Mouse (Mus musculus): ENCODE results near the gene Il1r1.

The Il1r1 gene

DNA sequence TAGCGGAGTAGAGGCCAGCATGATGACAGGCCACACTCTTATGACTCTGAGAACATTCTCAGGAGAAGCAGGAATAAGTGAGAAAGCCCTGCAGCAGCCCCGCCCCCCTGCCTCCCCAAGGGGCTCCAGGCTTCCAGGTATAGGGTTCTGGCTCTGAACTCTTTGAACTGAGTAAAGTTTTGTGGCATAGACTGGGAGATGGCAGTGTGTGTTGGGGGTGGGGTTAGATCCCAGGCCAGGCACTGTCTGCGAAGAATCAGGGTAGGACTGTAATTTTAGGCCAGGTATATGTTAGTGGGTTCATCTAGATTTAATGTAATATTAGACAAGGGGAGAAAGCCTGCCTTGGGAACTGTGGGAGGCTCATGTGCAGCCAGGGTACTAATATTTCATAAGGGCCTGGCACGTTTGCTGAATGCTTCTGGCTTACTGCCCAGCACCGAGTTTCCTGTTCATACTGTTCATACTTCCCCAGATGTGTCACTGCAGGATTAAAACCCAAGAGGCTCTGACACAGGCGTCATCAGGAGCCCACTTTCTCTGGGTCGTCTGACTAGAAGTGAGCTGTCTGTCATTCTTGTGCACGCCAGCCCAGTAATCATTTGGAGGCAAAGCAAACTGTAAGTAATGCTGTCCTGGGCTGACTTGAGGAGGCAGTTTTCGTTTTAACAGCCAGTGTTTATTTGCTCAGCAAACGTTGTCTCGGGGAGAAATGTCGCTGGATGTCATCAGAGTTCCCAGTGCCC is at the start of gene Il1r1:
Il1r1 (plus strand) TSS at position 542 of the 746 bp plus-strand sequence.
- DNase-seq (ENCODE audit: low spot score in 2 of 2): peak; percentile 89 to 91

DNA sequence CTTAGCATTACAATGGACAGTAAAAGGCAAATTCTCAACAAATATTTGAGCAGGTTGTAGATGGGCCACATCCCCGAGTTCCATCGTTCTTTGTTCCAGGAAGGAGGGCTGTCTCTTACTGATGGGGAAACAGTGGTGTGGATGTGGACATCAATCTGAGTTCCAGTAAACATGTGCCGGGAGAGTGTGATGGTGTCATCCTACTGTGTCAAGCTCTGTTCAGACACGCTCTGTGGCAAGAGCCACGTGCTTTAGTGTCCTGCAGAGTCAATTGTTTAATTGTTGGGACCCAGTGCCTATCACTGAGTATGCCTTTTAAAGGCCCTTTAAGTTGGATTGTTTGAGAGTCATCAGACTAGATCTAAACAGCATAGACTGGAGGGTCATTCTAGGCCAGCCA is 49.8 kb upstream of the Il1r1 start:
- DNase-seq (ENCODE audit: low spot score in 2 of 2): no peak

DNA sequence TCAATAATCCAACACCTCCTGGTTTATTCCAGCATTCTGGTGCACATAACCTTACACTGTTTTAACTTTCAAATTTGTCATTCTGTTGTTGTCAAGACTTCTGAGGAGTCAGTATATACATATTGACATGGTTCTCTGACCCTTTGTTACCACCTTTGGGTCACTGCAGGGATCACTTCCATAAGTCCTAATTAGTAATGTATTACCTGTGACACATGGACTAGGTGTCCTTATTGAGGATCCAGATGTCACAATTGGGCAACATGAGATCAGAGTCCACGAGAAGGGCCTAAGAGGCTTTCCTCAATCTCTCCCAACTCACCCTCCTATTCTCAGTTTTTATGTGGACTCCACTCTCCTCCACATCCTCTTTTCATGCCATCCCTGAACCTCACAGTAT is 49.1 kb upstream of the Il1r1 start:
- DNase-seq (ENCODE audit: low spot score in 2 of 2): no peak

DNA sequence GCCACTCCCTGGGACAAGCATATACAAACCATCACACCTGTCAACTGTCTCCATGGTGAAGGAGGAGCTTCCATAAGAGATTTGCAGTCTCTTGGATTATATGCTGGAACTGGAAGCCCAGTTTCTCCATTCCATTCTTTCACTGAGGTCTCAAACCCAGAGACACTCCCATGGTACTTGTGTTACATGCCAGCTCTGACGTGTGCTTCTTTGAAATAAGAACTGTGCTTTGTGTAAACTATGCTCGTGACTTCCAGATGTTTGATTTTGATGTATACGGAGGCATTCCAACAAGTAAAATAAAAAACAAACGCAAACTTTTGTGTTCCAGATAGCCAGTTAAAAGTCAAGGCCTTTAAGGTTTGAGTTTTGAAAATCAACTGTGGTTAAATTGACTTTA is 45.8 kb upstream of the Il1r1 start:
- no peak for DNase-seq (ENCODE audit: low spot score in 2 of 2)

DNA sequence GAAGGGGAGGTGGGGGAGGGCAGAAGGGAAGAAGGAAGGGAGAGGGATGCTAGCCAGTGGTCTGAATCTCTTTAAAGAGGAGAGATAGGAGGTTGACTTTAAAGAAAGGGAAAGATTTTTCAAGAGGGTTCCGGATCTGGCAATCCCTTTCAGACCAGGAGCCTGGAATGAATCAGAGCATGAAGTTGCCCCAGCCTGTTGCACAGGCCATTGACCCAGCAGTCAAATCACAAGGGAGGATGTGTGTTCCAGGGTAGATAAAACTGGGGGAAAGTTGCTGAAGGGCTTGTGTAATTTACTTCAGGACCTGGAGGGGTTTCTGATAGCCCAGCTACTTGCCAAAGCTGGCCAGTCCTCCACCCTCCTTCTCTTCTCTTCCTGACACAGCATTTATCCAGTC is 45.4 kb upstream of the Il1r1 start:
- peak; percentile 69 to 70 for DNase-seq (ENCODE audit: low spot score in 2 of 2)

DNA sequence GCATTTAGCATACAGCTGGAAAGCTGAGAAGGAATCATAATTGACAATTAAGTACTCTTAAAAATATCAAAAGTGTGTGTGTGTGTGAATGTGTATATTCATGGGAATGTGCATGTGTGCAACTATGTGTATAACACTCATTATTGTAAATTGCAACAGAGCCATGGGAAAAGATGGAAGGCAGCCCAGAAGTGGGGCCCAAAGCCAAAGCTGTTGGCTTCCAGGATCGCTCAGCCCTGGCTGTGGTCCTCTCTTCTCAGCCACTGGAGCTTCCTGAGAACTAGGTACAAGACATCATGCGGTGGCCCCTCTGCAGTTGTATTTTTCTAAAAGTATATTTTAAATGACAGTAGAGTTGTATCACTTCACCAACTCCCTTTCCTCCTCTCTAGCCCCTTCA is 44.0 kb upstream of the Il1r1 start:
- DNase-seq (ENCODE audit: low spot score in 2 of 2): peak in 1 of 2 experiments; percentile 65

DNA sequence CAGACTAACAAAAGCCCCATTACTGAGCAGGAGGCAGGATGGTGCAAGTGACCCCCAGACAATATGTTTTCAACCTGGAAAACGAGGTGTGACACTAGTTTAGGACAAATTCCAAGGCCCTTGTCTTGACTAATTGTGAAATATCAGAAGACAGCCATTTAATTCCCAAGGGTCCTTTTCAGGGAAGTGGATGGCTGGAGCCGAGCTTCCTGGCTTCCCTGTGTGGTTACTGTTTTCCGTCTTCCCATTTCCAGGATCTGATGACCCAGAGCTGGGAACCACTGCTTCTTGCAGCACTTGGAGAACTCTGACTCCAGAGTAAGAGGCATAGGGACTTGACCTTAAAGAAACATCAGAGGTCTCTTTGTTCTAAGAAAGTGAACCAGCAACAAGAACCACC is 43.2 kb upstream of the Il1r1 start:
- peak; percentile 40 to 52 for DNase-seq (ENCODE audit: low spot score in 2 of 2)

DNA sequence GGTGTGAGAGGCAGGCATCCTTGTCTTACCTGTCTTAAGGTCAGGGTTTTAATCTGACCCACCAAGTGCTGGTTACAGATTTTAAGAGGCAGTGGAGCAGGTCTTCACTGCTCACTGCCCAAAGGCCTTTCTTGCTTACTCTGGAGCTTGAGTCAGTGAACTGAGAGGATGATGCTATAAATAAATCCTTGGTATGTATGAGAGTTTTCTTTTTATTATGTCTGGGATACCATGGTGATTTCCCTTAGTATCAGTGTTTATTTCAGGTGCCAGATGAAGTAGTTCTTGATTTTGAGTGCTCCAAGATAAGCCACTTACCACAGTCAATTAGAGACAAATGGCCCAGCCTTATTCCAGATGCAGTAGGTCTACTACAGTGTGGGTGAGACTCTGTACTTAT is 41.5 kb upstream of the Il1r1 start:
- no peak for DNase-seq (ENCODE audit: low spot score in 2 of 2)

DNA sequence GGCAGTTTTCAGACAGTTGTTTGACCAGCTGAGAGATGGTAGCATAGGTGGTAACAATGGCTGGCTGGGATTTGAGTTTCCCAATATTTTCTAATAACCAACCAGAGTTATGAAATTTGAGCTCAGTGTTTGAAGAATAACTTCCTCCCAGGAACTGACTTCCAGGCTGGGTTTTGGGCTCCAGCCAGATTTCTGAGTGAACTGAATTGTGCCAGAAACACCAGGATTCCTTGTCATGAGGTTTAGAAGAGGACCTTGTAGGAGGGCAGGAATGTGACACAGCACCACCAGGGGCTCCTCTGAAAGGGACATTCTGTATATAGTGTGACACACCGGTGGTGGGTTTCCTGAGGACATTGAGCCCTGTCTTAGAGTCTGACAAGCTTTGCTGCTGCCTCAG is 36.9 kb upstream of the Il1r1 start:
- peak; percentile 52 to 56 for DNase-seq (ENCODE audit: low spot score in 2 of 2)

DNA sequence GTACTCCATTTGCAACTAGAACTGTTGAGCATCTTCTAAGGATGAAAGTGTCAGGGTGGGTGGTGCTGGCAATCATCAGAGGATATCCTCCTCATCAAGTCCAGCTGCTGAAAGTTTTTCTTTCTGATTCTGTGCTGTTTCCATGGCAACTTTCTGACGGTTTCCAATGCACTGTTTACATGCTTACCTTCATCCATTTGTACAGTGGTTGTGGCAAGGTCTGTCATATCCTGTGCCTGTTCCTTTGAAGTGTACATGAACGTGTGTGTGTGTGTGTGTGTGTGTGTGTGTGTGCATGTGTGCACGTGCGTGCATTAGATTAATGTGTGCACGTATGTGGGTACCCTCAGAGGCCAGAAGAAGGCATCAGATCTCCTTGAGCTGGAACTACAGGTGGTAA is 34.9 kb upstream of the Il1r1 start:
- DNase-seq (ENCODE audit: low spot score in 2 of 2): no peak

DNA sequence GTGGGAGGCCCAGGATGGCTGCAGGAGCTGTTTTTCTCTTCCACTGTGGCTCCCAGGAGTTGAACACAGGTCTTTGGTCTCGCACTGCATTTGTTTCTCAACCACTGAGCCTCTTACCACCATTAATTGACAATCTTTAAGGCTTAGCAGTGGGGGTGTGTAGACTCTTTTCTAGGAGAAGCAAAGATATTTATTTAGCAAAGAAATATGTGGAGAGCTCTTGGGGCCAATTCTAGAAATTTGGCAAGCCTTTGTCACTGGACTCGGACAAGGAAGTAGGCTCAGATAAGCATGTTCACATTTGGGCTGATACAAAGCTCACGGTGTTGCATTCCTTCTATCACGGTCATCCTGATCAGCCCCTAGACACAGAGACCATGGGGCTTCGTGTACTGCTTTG is 34.0 kb upstream of the Il1r1 start:
- no peak for DNase-seq (ENCODE audit: low spot score in 2 of 2)

DNA sequence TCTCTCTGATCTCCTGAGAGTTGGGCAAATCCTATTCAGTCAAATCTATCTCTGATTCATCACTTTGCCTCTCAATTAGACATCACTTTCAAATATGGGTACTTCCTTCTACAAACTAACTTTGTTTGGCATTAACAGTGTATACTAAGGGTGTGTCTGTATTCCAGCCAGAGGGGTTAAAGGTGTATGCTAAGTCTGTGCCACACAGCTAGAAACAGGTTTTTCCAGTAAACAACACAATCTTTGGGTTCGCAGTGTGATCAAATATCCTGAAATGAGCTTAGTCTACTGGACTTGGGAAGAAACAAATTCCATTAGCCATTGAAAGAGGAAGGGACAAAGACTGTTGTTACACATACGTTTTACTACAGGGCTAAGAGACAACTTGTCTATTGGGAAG is 30.6 kb upstream of the Il1r1 start:
- DNase-seq (ENCODE audit: low spot score in 2 of 2): no peak

DNA sequence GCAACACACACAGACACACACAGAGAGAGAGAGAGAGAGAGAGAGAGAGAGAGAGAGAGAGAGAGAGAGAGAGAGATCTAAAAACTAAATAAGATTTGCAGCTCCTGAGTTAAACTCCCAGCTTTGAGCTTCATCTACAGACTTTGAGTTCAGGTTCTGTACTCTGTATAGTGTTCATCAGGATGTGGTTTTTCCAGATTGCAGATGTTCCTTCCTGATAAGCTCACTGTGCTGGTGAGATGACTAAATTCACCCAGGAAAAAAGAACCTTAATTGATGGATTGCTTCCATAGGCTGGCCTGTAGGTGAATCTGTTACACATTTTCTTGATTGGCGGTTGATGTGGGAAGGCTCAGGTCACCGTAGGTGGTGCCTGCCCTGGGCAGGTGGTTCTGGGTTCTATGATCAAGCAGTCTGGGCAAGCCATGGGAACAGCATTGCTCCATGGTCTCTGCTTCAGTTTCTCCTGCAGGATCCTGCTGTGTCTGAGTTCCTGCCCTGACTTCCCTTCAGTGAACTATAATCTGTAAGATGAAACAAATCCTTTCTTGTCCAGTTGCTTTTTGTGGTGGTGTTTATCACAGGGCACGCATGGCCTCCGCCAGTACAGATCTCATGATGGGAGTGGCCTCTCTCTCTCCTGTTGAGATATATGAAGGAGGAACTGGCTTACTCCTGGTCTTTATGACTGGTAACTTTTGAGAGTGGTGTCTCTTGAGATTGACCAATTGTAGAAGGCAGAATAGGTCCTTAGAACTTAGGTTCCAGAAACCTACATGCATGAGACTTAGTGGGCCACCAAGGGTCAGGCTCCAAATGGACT is 11.3 kb upstream of the Il1r1 start:
- no peak for DNase-seq (ENCODE audit: low spot score in 2 of 2)

DNA sequence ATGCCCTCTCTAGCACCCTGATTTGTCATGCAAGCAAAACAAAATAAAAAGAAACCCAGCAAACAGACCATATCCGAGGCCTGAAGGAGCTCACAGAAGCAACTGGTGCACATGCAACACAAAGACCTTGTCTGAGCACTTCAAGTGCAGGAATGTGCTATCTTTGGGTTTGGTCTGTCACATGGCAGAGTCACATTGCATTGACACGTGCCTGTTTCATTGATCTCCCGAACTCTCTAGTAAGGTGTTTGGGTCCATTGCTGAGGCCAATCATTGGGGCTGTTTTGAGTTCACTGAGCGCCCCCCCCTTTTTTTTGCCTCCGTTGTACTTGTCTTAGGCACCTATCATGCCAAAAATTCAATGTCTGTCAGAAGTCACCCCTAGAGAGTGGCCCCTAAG is 7.4 kb upstream of the Il1r1 start:
- no peak for DNase-seq (ENCODE audit: low spot score in 2 of 2)

DNA sequence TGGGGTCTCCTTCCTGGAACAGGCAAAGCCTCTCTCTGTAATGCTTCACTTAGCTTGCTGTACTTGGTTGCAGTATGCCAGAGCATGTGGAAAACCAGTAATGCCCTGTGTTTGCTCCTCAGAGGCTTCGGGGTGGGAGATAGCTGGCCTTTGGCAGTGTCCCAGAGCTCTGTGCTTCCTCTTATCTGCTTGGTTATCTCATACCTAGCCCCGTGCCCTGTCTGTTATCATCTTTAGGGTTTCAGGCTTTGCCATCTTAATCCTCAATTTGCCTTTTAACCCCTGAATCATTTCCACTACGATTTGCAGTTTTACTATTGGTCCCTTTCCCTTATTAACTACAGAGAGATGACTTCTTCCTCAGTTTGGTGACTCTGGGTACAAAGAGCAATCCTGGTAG is 6.3 kb upstream of the Il1r1 start:
- no peak for DNase-seq (ENCODE audit: low spot score in 2 of 2)

DNA sequence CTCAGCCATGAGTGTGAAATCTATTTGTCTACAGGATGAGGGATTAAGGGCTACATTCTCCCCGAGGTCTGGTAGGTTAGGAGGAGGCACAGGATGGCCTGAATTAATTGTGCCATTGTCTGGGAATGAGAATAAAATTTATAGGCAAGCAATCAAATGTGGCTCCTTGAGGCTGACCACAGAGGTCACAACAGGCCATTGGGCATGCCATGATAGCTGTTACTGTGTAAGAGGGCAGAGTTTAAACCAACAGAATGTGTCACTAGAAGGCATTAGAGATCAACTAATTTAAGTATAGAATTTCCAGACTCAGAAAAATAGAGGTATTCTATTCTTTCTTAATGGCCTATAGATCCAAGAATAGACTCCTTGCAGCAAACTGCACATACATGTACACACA is 4.3 kb upstream of the Il1r1 start:
- DNase-seq (ENCODE audit: low spot score in 2 of 2): no peak

DNA sequence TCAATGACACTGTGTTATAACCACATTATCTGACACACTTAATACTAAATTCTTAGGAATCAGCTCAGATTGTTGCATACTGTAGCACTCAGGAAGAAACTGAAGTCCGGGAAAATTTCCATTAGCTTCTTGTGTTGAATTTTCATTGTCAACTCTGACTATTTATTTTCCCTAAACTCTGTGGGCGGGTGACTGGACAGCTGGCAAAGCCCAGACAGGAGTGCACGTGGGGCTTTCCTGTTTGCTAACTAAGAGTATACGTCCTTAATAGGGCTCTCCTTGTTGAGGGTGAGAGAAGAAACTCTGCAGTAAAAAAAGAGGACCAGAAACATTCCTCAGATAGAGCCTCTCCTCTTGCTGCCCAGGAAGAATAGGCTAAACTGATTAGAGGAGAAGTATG is 3.0 kb upstream of the Il1r1 start:
- DNase-seq (ENCODE audit: low spot score in 2 of 2): no peak

DNA sequence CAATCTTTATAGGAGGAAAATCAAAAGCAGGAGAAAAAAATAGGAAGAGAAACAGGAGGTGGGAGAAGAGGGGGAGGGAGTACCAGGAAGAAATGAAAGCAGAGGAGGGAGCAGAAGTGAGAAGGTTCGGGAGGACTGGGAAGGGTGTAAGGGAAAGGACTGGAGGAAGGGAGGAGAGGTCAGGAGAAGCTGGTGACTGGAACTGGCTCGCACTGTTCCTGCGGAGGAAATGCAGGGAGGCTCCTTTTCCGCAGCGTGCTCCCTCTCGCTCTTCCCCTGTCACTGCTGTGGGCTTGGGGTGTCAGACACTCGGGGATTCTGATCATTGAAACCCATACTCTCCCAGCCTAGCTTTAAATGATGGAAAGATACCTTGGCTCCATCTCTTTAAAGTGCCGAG is 2.2 kb upstream of the Il1r1 start:
- no peak for DNase-seq (ENCODE audit: low spot score in 2 of 2)

DNA sequence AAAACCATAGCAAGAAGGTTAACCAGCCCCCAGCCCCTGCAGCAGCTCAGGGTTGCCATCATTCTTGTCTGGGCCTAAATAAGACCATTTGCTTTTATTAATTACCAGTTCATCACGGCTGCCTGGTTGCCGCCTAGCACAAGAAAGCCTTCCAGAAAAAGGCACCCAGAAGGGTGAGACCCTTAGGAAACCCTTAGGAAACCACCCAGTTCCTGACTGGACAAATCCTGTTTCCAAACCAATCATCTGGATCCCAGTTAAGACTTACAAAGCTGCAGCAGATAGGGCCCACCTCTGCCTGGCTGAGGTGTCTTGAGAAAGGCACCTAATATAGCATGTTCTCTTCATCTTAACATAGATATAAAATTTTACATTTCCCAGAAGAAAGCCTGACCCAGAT is 1.3 kb upstream of the Il1r1 start:
- DNase-seq (ENCODE audit: low spot score in 2 of 2): no peak

DNA sequence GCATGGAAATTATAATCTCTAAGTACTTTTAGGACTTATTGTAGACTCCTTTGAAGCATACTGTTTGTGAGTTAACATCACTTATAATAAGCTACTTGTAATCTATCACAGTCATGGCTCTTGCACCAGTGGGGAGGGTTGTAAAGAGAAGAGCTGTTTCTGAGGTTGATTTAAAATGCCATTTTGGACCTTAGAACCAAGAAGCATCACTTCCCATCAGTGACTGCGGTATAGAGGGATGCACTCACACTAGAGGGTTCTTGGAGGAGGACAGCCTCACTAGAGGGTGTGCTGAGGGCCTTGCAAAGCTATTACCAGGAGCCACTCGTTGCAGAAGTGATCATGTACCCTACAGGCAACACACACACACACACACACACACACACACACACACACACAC is 700 bp downstream of the Il1r1 start:
- no peak for DNase-seq (ENCODE audit: low spot score in 2 of 2)

DNA sequence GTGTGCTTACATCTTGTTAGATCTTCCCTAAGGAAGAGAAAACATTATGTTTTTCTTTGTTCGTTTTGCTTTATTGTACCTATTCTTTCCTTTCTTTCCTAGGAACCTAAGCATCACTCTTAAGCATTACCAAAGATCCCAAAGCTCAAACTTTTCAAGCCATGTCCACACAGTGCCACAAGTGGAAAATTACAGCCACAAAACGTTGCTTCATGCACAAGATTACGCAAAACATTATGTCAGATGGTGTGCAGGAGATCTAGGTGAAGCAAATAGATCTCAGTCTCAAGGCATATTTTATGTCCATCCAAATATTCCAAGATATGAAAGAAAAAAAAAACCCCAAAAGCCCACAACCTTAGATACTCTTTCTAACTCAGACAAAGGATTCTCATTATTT is 4.2 kb downstream of the Il1r1 start:
- no peak for DNase-seq (ENCODE audit: low spot score in 2 of 2)

DNA sequence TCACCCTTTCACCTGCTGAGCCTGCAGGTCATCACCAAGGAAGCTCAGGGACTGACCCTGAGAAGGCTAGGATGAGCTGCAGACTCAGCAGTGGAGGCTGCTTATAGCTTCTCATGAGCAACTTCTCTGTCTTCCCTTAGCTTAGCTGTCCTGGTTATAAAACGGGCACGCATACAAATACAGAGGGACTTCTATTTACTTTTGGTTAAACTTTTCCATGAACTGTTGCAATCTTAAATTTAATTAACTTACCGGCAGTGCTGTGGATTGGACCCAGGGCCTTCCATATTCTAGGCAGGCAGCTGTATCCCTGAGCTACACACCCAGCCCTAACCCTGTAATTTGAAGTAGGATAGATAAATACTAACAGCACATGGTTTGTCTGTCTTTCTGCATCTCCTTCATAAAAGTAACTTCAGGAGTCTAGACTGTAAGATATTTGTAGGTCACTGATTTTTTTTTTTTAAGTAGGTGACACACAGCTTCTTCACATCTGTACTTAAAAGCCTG is 4.9 kb downstream of the Il1r1 start:
- no peak for DNase-seq (ENCODE audit: low spot score in 2 of 2)

DNA sequence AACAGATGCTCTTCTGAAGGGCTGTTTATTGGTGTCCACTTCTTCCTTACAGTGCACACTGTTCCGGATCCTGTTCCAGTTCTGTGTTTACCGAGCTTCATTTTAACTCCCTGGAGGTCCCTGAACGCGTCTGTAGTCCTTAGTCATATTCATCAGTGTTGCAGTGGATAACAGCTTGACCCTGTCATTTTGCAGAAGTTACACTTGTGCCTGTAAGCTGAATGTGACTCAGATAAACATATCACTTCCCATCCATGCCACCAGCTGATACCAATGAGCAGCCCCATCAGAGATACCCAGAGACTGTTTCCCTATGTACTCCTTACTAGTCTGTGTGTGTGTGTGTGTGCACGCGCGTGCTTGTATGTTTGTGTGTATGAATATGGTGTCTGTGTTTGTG is 5.5 kb downstream of the Il1r1 start:
- DNase-seq (ENCODE audit: low spot score in 2 of 2): peak; percentile 67 to 78

Measured in heart, adult 9 months (tissue).